Mouse (Mus musculus) ES-E14 (cell line): ENCODE results near the gene Kif1c. TPM values are rescaled to one million over a fixed set of nuclear protein-coding genes. Genes with fewer than 3 reads are reported as not detected.
"Not testable (repeated sequence)": the region's sequence is repeated elsewhere in the genome, so short reads cannot be mapped to it uniquely, and the experiment has no call there.

Source experiments
- DNase-seq: peaks from one replicate; pipeline ENCODE4 v3.0.0-alpha.2; 2013; ENCODE audit warnings: low read depth, low spot score
- H3K27ac ChIP-seq: 2 replicates; pipeline ENCODE4 v1.5.1; 2012; ENCODE audit warnings: low read depth, mild to moderate bottlenecking, low read length, moderate library complexity, mixed read lengths; ENCODE audit not compliant: poor library complexity, insufficient read depth, severe bottlenecking
- H3K36me3 ChIP-seq: 2 replicates; pipeline ENCODE4 v1.6.1; 2012; ENCODE audit warnings: mild to moderate bottlenecking, low read length, moderate library complexity, mixed read lengths; ENCODE audit not compliant: control insufficient read depth, poor library complexity, insufficient read depth, severe bottlenecking
- H3K4me1 ChIP-seq, 2 experiments: fragments of 150-350 bp in 1 of 2; sonication (generic) in 1 of 2; 2 replicates each; pipeline ENCODE4 v1.6.1; 2012; ENCODE audit warnings: low read length in 2 of 2, mild to moderate bottlenecking in 1 of 2, mixed read lengths in 1 of 2; ENCODE audit not compliant: control insufficient read depth in 2 of 2, insufficient read depth in 2 of 2, poor library complexity in 1 of 2
- H3K4me3 ChIP-seq, 2 experiments: fragments of 150-350 bp in 1 of 2; sonication (generic) in 1 of 2; 2 replicates each; pipeline ENCODE4 v1.5.1; 2012; ENCODE audit warnings: low read length in 2 of 2, low read depth in 1 of 2, mild to moderate bottlenecking in 1 of 2, mixed read lengths in 1 of 2; ENCODE audit not compliant: insufficient read depth in 1 of 2, poor library complexity in 1 of 2, severe bottlenecking in 1 of 2
- H3K9ac ChIP-seq: 2 replicates; pipeline ENCODE4 v1.6.1; 2012; ENCODE audit warnings: low read depth, mild to moderate bottlenecking, low read length, mixed read lengths; ENCODE audit not compliant: poor library complexity, insufficient read depth, severe bottlenecking
- H3K9me3 ChIP-seq: fragments of 150-350 bp; sonication (generic); 2 replicates; pipeline ENCODE4 v1.6.1; 2012; ENCODE audit warnings: low read depth, mild to moderate bottlenecking, low read length; ENCODE audit not compliant: control insufficient read depth, insufficient read depth
- CHD2 ChIP-seq: IDR thresholded peaks from 2 replicates; pipeline ENCODE4 v1.6.1; 2014; ENCODE audit warnings: mild to moderate bottlenecking, low read depth, low read length, inconsistent platforms
- HCFC1 ChIP-seq: IDR thresholded peaks from 2 replicates; pipeline ENCODE4 v1.6.1; 2012; ENCODE audit warnings: low read length, inconsistent platforms, borderline replicate concordance; ENCODE audit not compliant: insufficient read depth
- MAFK ChIP-seq: IDR thresholded peaks from 2 replicates; pipeline ENCODE4 v1.6.1; 2014; ENCODE audit warnings: mild to moderate bottlenecking, low read depth, low read length, inconsistent platforms; ENCODE audit not compliant: insufficient read depth
- ZC3H11A ChIP-seq: IDR thresholded peaks from 2 replicates; pipeline ENCODE4 v1.6.1; 2012; ENCODE audit warnings: low read depth, mild to moderate bottlenecking, inconsistent platforms, low read length, borderline replicate concordance
- ZNF384 ChIP-seq: IDR thresholded peaks from 2 replicates; pipeline ENCODE4 v1.6.1; 2012; ENCODE audit warnings: low read depth, low read length, inconsistent platforms
- in situ Hi-C, 2 experiments: fragments of 600-800 bp; cut with MboI; formaldehyde crosslinking; loops; one replicate each; pipeline ENCODE4 v1.15.1; 2025; ENCODE audit warnings: low sequenced_read_pairs in 2 of 2, inconsistent platforms in 1 of 2; ENCODE audit not compliant: unreplicated experiment in 2 of 2
- total RNA-seq: library from RNA; depleted of rRNA; stranded (reverse); fragments of 300-350 nt; gene quantifications from 2 replicates; pipeline ENCODE4 v1.2.3, GENCODE M21; 2012

Kif1c gene
- total RNA-seq, 1 experiment: 29.2 TPM

GRCm38 (mm10) chr11:70754476-70754875 lies 54.1 kb downstream of the Kif1c start:
- in situ Hi-C loops: loop anchor here in 1 of 2 experiments (10.0 kb wide), 1 partner anchor 130 kb away; no protein-coding TSS in a partner anchor
- DNase-seq: no peak
- Histone ChIP-seq H3K9me3 (no peaks in the 10 kb centered on the region), H3K36me3 (no peaks in the 10 kb centered on the region), H3K4me1 (peaks cover 0 to 6% of the 10 kb centered on the region in 2 experiments; a peak in 2 of 4 replicates), H3K27ac (no peak overlapping the region), H3K9ac (no peak overlapping the region), H3K4me3 (no peak overlapping the region)
- no peak for TF ChIP-seq MAFK
- TF ChIP-seq ZC3H11A: no peak
- TF ChIP-seq ZNF384: no peak
- TF ChIP-seq HCFC1: no peak
- TF ChIP-seq CHD2: no peak

GRCm38 (mm10) chr11:70754958-70755357 lies 54.6 kb downstream of the Kif1c start:
- no peak for DNase-seq
- H3K36me3 ChIP-seq: no peaks in the 10 kb centered on the region
- TF ChIP-seq MAFK (0 out of 2 replicates have a peak, but pooled peaks have one; percentile 9), HCFC1 (no peak), ZC3H11A (no peak), ZNF384 (no peak)
- H3K4me3 ChIP-seq: no peak overlapping the region
- no peak overlapping the region for H3K27ac ChIP-seq
- no peak overlapping the region for H3K9ac ChIP-seq
- peaks cover 0 to 6% of the 10 kb centered on the region in 2 experiments; a peak in 2 of 4 replicates for H3K4me1 ChIP-seq
- in situ Hi-C loops: loop anchor here in 1 of 2 experiments (10.0 kb wide), 1 partner anchor 130 kb away; no protein-coding TSS in a partner anchor
- H3K9me3 ChIP-seq: no peaks in the 10 kb centered on the region

- H3K27ac ChIP-seq: no peak overlapping the region
- DNase-seq: peak; percentile 70
- TF ChIP-seq MAFK: no peak
- TF ChIP-seq ZC3H11A: peak; percentile 70; the same call in 1 of the 2 replicates
- no peak overlapping the region for H3K4me3 ChIP-seq
- peaks cover 0 to 6% of the 10 kb centered on the region in 2 experiments; a peak in 2 of 4 replicates for H3K4me1 ChIP-seq
- no peaks in the 10 kb centered on the region for H3K36me3 ChIP-seq
- no peak overlapping the region for H3K9ac ChIP-seq
- no peaks in the 10 kb centered on the region for H3K9me3 ChIP-seq
- in situ Hi-C loops: loop anchor here in 1 of 2 experiments (10.0 kb wide), 1 partner anchor 131 kb away; no protein-coding TSS in a partner anchor
These were observed 55.3 kb downstream of the Kif1c start for GRCm38 (mm10) chr11:70755645-70756044.

- H3K36me3 ChIP-seq, H3K9ac ChIP-seq, H3K9me3 ChIP-seq, DNase-seq, in situ Hi-C loops, H3K27ac ChIP-seq, H3K4me3 ChIP-seq, H3K4me1 ChIP-seq: not testable (repeated sequence)
These were observed 60.1 kb downstream of the Kif1c start for GRCm38 (mm10) chr11:70760446-70760845.

- Histone ChIP-seq H3K27ac (no peak overlapping the region), H3K9ac (no peak overlapping the region), H3K4me3 (no peak overlapping the region), H3K36me3 (no peaks in the 10 kb centered on the region), H3K9me3 (no peaks in the 10 kb centered on the region), H3K4me1 (0 out of 4 replicates have a peak, but pooled peaks cover 0 to 3% of the 10 kb centered on the region in 2 experiments)
- in situ Hi-C loops: no loop called here
- TF ChIP-seq CHD2 (no peak), ZNF384 (no peak), ZC3H11A (no peak), HCFC1 (no peak), MAFK (no peak)
- DNase-seq: no peak
These were observed 62.3 kb downstream of the Kif1c start for GRCm38 (mm10) chr11:70762641-70763040.
